8 mouse cellular contexts compared by ENCODE assay signal in the genomic region with DNA sequence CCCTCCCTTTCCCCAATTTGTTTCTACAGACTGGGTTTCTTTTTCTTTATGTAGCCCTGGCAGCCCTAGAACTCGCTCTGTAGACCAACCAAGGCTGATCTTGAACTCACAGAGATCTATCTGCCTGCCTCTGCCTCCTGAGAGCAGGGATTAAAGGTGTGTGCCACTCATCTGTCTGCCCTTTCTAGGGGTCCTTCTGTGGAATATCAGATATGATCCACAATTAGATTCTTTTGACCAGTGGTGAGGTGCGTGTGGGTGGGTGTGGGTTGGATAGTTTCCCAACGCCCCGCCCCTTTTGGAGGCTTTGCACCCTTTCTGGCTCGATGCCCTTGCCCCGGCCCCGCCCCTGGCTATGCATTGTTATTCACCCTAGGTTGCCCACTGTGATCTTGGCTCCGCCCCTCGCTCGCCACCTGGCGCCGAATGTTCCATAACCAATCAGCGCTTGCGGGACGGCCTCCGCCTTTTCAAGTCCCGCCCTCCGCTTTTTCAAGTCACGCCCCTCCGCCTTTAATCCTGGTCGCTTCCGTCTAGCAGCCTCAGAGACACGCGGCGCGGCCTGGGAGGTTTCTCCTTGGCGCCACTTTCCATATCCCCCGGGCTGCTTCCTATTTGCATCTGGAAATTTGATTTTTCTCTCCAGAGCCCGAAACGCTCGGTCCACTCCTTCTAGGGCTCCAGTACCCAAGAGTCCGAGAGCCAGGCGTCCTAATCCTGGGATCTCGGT. TPM values are rescaled to one million over a fixed set of nuclear protein-coding genes. Genes with fewer than 3 reads are reported as not detected.
DNase-seq lines count a peak whose midpoint lies in the region; ATAC-seq and TF ChIP-seq lines count a peak whose summit lies in the region.

TSS of gene Slc1a5 (plus strand) at position 516 of the 730 bp plus-strand sequence.

- peak; percentile 94 for DNase-seq in T-cell, adult 2 months (ENCODE audit: low spot score)
- peak; percentile 63 to 86 for DNase-seq in cerebellum, postnatal 4 days (ENCODE audit: low spot score in 2 of 2)
- peak; percentile 93 for DNase-seq in gastrocnemius, adult 2 months
- peak; percentile 91 for DNase-seq in hindbrain, postnatal 0 days (ENCODE audit: low spot score)
- peak; percentile 59 to 65 for DNase-seq in left cerebral cortex, adult 2 months (ENCODE audit: extremely low spot score in 1 of 2, low spot score in 2 of 2)
- peak; percentile 52 to 59 for DNase-seq in right cerebral cortex, adult 2 months (ENCODE audit: low spot score in 2 of 2)
- DNase-seq in urinary bladder, postnatal 14 days (ENCODE audit: low spot score) = peak; percentile 94

- ATAC-seq in hindbrain, postnatal 0 days = peak; percentile 75
- ATAC-seq in megakaryocyte, adult 5-6 weeks (ENCODE audit: poor library complexity, severe bottlenecking) = peak; percentile 87

- H3K27ac ChIP-seq in gastrocnemius, adult 2 months = peak within 1 kb of the TSS; percentile 74
- 0 out of 2 replicates have a peak within 1 kb of the TSS, but pooled peaks have one; percentile 4 for H3K27ac ChIP-seq in hindbrain, postnatal 0 days
- no peak within 1 kb of the TSS for H3K27ac ChIP-seq in left cerebral cortex, adult 2 months

- intact Hi-C loops in gastrocnemius, adult 2 months (cut with DNase I) = loop anchor here (2.0 kb wide), 1 partner anchor 20 kb away; no protein-coding TSS in a partner anchor
- intact Hi-C loops in left cerebral cortex, adult 2 months (cut with DNase I) = no loop called here

- no peaks in the 10 kb centered on the region for H3K4me1 ChIP-seq in hindbrain, postnatal 0 days (ENCODE audit: insufficient read depth, low read length)

- 2% methylated on average over 34 of the region's 34 CpGs for WGBS in hindbrain, postnatal 0 days

- TF ChIP-seq CTCF in gastrocnemius, adult 2 months (IDR thresholded peaks at IDR 0.05) = peak; percentile 16; the same call in 1 of the 2 replicates
- TF ChIP-seq CTCF in hindbrain, postnatal 0 days (IDR thresholded peaks at IDR 0.05; ENCODE audit: low read depth) = peak; percentile 32; the same call in 1 of the 2 replicates
- no peak; the same call in 1 of the 2 replicates for TF ChIP-seq CTCF in left cerebral cortex, adult 2 months (IDR thresholded peaks at IDR 0.05)

- peak within 1 kb of the TSS; percentile 99 for H3K4me2 ChIP-seq in hindbrain, postnatal 0 days (ENCODE audit: low read depth, low read length)

- no peaks in the 10 kb centered on the region for H3K36me3 ChIP-seq in hindbrain, postnatal 0 days (ENCODE audit: insufficient read depth, low read length)

- no peaks in the 10 kb centered on the region for H3K27me3 ChIP-seq in hindbrain, postnatal 0 days (ENCODE audit: insufficient read depth, low read length)

- no peaks in the 10 kb centered on the region for H3K9me3 ChIP-seq in hindbrain, postnatal 0 days (ENCODE audit: low read length)

- H3K9ac ChIP-seq in hindbrain, postnatal 0 days (replicated peaks; ENCODE audit: low read length) = peak within 1 kb of the TSS; percentile 44

- H3K4me3 ChIP-seq in gastrocnemius, adult 2 months = peak within 1 kb of the TSS; percentile 89
- H3K4me3 ChIP-seq in hindbrain, postnatal 0 days (ENCODE audit: low read length) = peak within 1 kb of the TSS; percentile 54
- H3K4me3 ChIP-seq in left cerebral cortex, adult 2 months = peak within 1 kb of the TSS; percentile 46

RNA-seq across cellular contexts. Expression of gene Slc1a5, which starts in this region (rescaled TPM):
- 10 to 100 TPM; 11.0 to 14.6 TPM for total RNA-seq in gastrocnemius, adult 2 months (2021)
- 18.1 and 19.2 TPM in 2 replicates for total RNA-seq in hindbrain, postnatal 0 days (2014; rRNA removed)
- 9.5 and 9.7 TPM in 2 replicates for polyA plus RNA-seq in hindbrain, postnatal 0 days (2015; fragmentation: Nextera tagmentation; extraction: Ambion mirVana)
- total RNA-seq in left cerebral cortex, adult 2 months (2021) = 1 to 10 TPM; 3.2 to 6.2 TPM
- 48.1 and 55.7 TPM in 2 replicates for total RNA-seq in megakaryocyte, adult 5-6 weeks (2015)
- total RNA-seq in megakaryocyte, adult 5-6 weeks (2017) = 27.8 and 28.4 TPM in 2 replicates
